Mouse (Mus musculus): Measurements from ENCODE around the gene Olfr1188. TPM values are rescaled to one million over a fixed set of nuclear protein-coding genes. Genes with fewer than 3 reads are reported as not detected.

The Olfr1188 gene
- under 1 TPM; 0.30 to 0.65 TPM for polyA plus RNA-seq (2017; shearing (Covaris generic))

DNA sequence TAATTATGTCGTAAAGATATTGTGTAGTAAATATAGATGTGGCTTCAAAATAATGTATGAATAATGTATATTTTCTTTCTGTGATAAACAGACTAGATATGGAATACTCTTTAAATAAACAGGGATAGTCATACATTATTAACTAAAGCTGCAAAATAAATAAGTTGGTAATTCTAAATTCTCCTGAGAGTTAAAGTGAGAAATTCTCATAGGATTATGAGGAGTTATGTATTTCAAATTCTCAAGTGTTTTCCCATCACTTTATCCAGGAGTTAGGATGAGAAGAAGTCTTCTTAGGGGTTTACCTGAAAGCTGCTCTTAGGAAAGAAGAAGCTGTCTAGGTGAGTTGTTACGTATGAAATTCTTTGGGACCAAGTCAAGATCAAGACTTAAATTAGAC lies at the start of gene Olfr1188:
Gene Olfr1188, plus strand, starts transcription at position 301 of the 400 bp plus-strand sequence.

DNA sequence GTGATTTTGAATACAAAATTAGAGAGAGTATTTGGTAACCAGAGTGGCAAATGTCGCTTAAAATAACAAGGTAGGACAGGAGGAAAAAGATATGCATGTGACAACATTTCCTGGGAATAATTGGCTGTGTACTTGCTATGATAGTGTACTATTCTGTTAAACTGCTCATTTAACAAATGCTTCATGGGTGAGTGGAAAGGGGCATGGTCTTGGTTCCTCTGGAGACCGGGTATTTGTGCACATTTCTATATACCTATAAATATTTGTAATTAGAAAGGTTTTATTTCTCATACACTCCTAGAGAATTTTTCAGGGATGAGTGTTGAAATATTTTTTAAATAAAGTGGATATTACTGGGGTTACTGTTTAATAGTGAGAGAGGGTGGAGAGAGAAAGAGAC lies 38.5 kb upstream of the Olfr1188 start, which contains the start of gene Olfr1186:
Gene Olfr1186, plus strand, starts transcription at position 301 of the 400 bp plus-strand sequence.

DNA sequence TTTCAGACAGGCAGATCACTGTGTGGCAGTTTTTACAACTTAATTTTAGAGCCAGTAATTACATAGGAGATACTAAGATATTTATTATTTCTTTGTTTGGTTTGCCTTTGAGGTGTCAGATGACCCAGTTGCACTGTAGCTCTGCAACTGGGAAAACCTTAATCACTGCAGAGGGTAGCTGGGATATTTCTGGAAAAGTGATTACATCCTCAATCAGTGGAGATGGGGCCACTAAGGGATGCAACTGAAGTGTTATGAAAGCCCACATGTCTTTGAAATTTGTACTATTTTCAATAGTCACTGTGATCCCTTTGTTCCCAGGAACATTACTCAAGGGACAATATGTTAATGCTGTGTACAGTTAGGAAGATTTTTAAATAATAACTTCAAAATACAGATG lies 29.4 kb downstream of the Olfr1188 start, which contains the start of gene Olfr1189:
Gene Olfr1189, plus strand, starts transcription at position 301 of the 400 bp plus-strand sequence.

Other genes starting within 250 kb of the Olfr1188 start
- under 1 TPM in 1 of 2 experiments, not detected in 1; 0.69 TPM for gene Olfr1174-ps, start 241.8 kb upstream of the Olfr1188 start, polyA plus RNA-seq (2017; shearing (Covaris generic))
- under 1 TPM in 1 of 2 experiments, not detected in 1; 0.04 TPM for gene Olfr1175-ps, start 229.7 kb upstream of the Olfr1188 start, polyA plus RNA-seq (2017; shearing (Covaris generic))
- gene Olfr1176, start 220.2 kb upstream of the Olfr1188 start, polyA plus RNA-seq (2017; shearing (Covaris generic)), result under 1 TPM in 1 of 2 experiments, not detected in 1; 0.06 TPM
- not detected for gene Olfr1177-ps, start 210.4 kb upstream of the Olfr1188 start, polyA plus RNA-seq (2017; shearing (Covaris generic))
- gene Olfr1178, start 169.9 kb upstream of the Olfr1188 start, polyA plus RNA-seq (2017; shearing (Covaris generic)), result under 1 TPM in 1 of 2 experiments, not detected in 1; 0.02 TPM
- gene Olfr1179, start 150.5 kb upstream of the Olfr1188 start, polyA plus RNA-seq (2017; shearing (Covaris generic)), result not detected
- gene Olfr1180, start 137.8 kb upstream of the Olfr1188 start, polyA plus RNA-seq (2017; shearing (Covaris generic)), result not detected
- under 1 TPM in 1 of 2 experiments, not detected in 1; 0.09 TPM for gene Olfr1181, start 130.8 kb upstream of the Olfr1188 start, polyA plus RNA-seq (2017; shearing (Covaris generic))
- gene Gm13757, start 107.8 kb upstream of the Olfr1188 start, polyA plus RNA-seq (2017; shearing (Covaris generic)), result not detected
- not detected for gene Olfr1183, start 102.1 kb upstream of the Olfr1188 start, polyA plus RNA-seq (2017; shearing (Covaris generic))
- gene Olfr1184, start 73.3 kb upstream of the Olfr1188 start, polyA plus RNA-seq (2017; shearing (Covaris generic)), result not detected
- under 1 TPM in 1 of 2 experiments, not detected in 1; 0.10 TPM for gene Olfr1185-ps1, start 63.6 kb upstream of the Olfr1188 start, polyA plus RNA-seq (2017; shearing (Covaris generic))
- gene Olfr1186, start 38.4 kb upstream of the Olfr1188 start, polyA plus RNA-seq (2017; shearing (Covaris generic)), result not detected
- not detected for gene Olfr1189, start 29.5 kb downstream of the Olfr1188 start, polyA plus RNA-seq (2017; shearing (Covaris generic))
- under 1 TPM in 1 of 2 experiments, not detected in 1; 0.19 TPM for gene Olfr1191-ps1, start 83.6 kb downstream of the Olfr1188 start, polyA plus RNA-seq (2017; shearing (Covaris generic))
- under 1 TPM in 1 of 2 experiments, not detected in 1; 0.04 TPM for gene Olfr1192-ps1, start 91.6 kb downstream of the Olfr1188 start, polyA plus RNA-seq (2017; shearing (Covaris generic))
- gene Olfr1193, start 118.7 kb downstream of the Olfr1188 start, polyA plus RNA-seq (2017; shearing (Covaris generic)), result under 1 TPM in 1 of 2 experiments, not detected in 1; 0.07 TPM
- gene Olfr1195, start 132.3 kb downstream of the Olfr1188 start, polyA plus RNA-seq (2017; shearing (Covaris generic)), result under 1 TPM; 0.14 to 0.20 TPM
- not detected for gene Olfr1196, start 147.7 kb downstream of the Olfr1188 start, polyA plus RNA-seq (2017; shearing (Covaris generic))
- not detected for gene Olfr1197, start 175.4 kb downstream of the Olfr1188 start, polyA plus RNA-seq (2017; shearing (Covaris generic))
- gene Olfr1198, start 194.4 kb downstream of the Olfr1188 start, polyA plus RNA-seq (2017; shearing (Covaris generic)), result not detected
- gene Olfr1199, start 203.5 kb downstream of the Olfr1188 start, polyA plus RNA-seq (2017; shearing (Covaris generic)), result not detected
- gene Olfr1200, start 213.6 kb downstream of the Olfr1188 start, polyA plus RNA-seq (2017; shearing (Covaris generic)), result under 1 TPM in 1 of 2 experiments, not detected in 1; 0.09 TPM
- gene Olfr1201, start 236.1 kb downstream of the Olfr1188 start, polyA plus RNA-seq (2017; shearing (Covaris generic)), result not detected

Data from activated CD4-positive, CD25-positive, alpha-beta regulatory T cell (primary cell).